Mouse (Mus musculus): ENCODE measurements around the gene Ubr7. TPM values are rescaled to one million over a fixed set of nuclear protein-coding genes. Genes with fewer than 3 reads are reported as not detected.
A peak's percentile ranks its signal among the peaks of the same experiment; 100 is the strongest.

Ubr7 gene
- polyA plus RNA-seq, 1 experiment = 31.0 TPM

- no peak for DNase-seq (ENCODE audit: extremely low spot score in 1 of 2, low spot score in 1 of 2)
Measured at GRCm38 (mm10) chr12:102742056-102742455, 15.7 kb upstream of the Ubr7 start.

- peak in 1 of 2 experiments; percentile 51 for DNase-seq (ENCODE audit: extremely low spot score in 1 of 2, low spot score in 1 of 2)
Measured at GRCm38 (mm10) chr12:102743036-102743588, 14.7 kb upstream of the Ubr7 start.

- peak; percentile 83 to 91 for DNase-seq (ENCODE audit: extremely low spot score in 1 of 2, low spot score in 1 of 2)
Measured at GRCm38 (mm10) chr12:102743589-102744574, 13.9 kb upstream of the Ubr7 start, which contains the start of the genes Moap1 and Tmem251. Gene Moap1, minus strand, starts transcription at chr12:102743661. Gene Tmem251, plus strand, starts transcription at chr12:102743762.

- no peak for DNase-seq (ENCODE audit: extremely low spot score in 1 of 2, low spot score in 1 of 2)
Measured at GRCm38 (mm10) chr12:102744839-102745238, 12.9 kb upstream of the Ubr7 start.

GRCm38 (mm10) chr12:102748256-102748655, 9.5 kb upstream of the Ubr7 start:
- DNase-seq (ENCODE audit: extremely low spot score in 1 of 2, low spot score in 1 of 2) = no peak

- DNase-seq (ENCODE audit: extremely low spot score in 1 of 2, low spot score in 1 of 2) = no peak
Measured at GRCm38 (mm10) chr12:102756304-102756703, 1.5 kb upstream of the Ubr7 start.

- DNase-seq (ENCODE audit: extremely low spot score in 1 of 2, low spot score in 1 of 2) = no peak
Measured at GRCm38 (mm10) chr12:102757055-102757688, 595 bp upstream of the Ubr7 start.

GRCm38 (mm10) chr12:102758403-102758756, 613 bp downstream of the Ubr7 start, which contains the start of gene Gm20604:
Gene Gm20604, minus strand, starts transcription at chr12:102758672.
- DNase-seq (ENCODE audit: extremely low spot score in 1 of 2, low spot score in 1 of 2) = no peak

- no peak for DNase-seq (ENCODE audit: extremely low spot score in 1 of 2, low spot score in 1 of 2)
Measured at GRCm38 (mm10) chr12:102758936-102759335, 1.2 kb downstream of the Ubr7 start.

GRCm38 (mm10) chr12:102761668-102762067, 3.9 kb downstream of the Ubr7 start:
- no peak for DNase-seq (ENCODE audit: extremely low spot score in 1 of 2, low spot score in 1 of 2)

GRCm38 (mm10) chr12:102763696-102764095, 5.9 kb downstream of the Ubr7 start:
- no peak for DNase-seq (ENCODE audit: extremely low spot score in 1 of 2, low spot score in 1 of 2)

GRCm38 (mm10) chr12:102769000-102769399, 11.2 kb downstream of the Ubr7 start:
- DNase-seq (ENCODE audit: extremely low spot score in 1 of 2, low spot score in 1 of 2) = no peak

GRCm38 (mm10) chr12:102771601-102772000, 13.8 kb downstream of the Ubr7 start:
- no peak for DNase-seq (ENCODE audit: extremely low spot score in 1 of 2, low spot score in 1 of 2)

- DNase-seq (ENCODE audit: extremely low spot score in 1 of 2, low spot score in 1 of 2) = no peak
Measured at GRCm38 (mm10) chr12:102772676-102773075, 14.9 kb downstream of the Ubr7 start.

- DNase-seq (ENCODE audit: extremely low spot score in 1 of 2, low spot score in 1 of 2) = no peak
Measured at GRCm38 (mm10) chr12:102776035-102776434, 18.3 kb downstream of the Ubr7 start.

GRCm38 (mm10) chr12:102778151-102778550, 20.4 kb downstream of the Ubr7 start:
- DNase-seq (ENCODE audit: extremely low spot score in 1 of 2, low spot score in 1 of 2) = no peak

- no peak for DNase-seq (ENCODE audit: extremely low spot score in 1 of 2, low spot score in 1 of 2)
Measured at GRCm38 (mm10) chr12:102779452-102779851, 21.7 kb downstream of the Ubr7 start.

- DNase-seq (ENCODE audit: extremely low spot score in 1 of 2, low spot score in 1 of 2) = no peak
Measured at GRCm38 (mm10) chr12:102782841-102783240, 25.1 kb downstream of the Ubr7 start.

- DNase-seq (ENCODE audit: extremely low spot score in 1 of 2, low spot score in 1 of 2) = no peak
Measured at GRCm38 (mm10) chr12:102784899-102785592, 27.3 kb downstream of the Ubr7 start.

GRCm38 (mm10) chr12:102785593-102785985, 27.8 kb downstream of the Ubr7 start:
- peak in 1 of 2 experiments; percentile 21 for DNase-seq (ENCODE audit: extremely low spot score in 1 of 2, low spot score in 1 of 2)

- no peak for DNase-seq (ENCODE audit: extremely low spot score in 1 of 2, low spot score in 1 of 2)
Measured at GRCm38 (mm10) chr12:102787927-102788326, 30.2 kb downstream of the Ubr7 start.

Data from frontal cortex, adult 2 months (tissue).